11 mouse cellular contexts compared by ENCODE assay signal in the genomic region with DNA sequence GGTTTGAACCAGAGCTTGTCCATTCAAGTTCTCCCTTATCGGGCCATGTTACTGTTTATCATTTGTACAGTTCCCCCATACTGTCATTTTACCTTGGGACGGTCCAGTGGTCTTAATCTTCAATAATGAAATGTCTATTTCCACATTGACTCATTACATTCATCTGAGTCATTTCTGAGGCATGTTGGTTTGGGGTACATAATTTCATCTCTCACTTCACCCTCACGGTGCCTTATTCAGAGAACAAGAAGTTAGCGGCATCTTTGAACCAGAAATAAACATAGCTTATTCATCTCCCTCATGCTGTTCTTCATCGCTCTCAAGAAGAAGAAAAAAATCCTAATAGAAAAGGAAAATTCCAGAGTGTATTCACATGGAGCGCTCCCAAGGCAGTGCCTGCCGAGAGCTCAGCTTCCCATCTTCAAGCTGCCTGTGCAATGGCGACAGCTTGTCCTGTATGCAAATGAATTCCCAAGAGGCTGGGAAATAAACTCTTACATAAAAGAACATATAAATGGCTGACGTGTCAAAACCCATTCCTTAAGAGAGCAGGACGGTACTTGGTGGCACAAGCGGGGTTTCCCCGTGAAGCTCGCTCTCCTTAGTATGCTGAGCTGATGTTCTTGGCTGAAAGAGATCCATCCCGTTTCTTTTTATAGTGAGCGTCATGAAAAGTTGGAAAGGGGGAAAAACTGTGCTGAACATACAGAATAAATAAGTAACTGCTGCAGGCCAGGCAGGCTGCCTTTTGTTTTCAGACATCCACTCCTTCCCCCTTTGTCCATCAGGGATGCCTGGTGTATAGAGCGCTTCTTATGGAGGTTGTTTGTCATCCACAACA.
DNase-seq lines count a peak whose midpoint lies in the region; ATAC-seq and TF ChIP-seq lines count a peak whose summit lies in the region.
"Had no signal": no experiment of that assay in that cellular context is flagged by ENCODE, and none has a peak within 500 bp of the region (broad histone marks: within the 10 kb centered on the region; RNA-seq: fewer than 3 reads in every experiment).

No protein-coding gene starts in this region.

- no peak overlapping the region for H3K9ac ChIP-seq in embryonic facial prominence, embryonic 14.5 days (ENCODE audit: low read depth, low read length)
- 0 out of 2 replicates have a peak overlapping the region, but pooled peaks have one; percentile 4 for H3K9ac ChIP-seq in hindbrain, postnatal 0 days (replicated peaks; ENCODE audit: low read length)
- no peak overlapping the region for H3K9ac ChIP-seq in neural tube, embryonic 12.5 days
- H3K9ac ChIP-seq in liver, postnatal 0 days (replicated peaks) = no peak overlapping the region
- H3K9ac ChIP-seq: liver, embryonic 14.5 days had no signal

- no peak for TF ChIP-seq EP300 in liver, postnatal 0 days (IDR thresholded peaks at IDR 0.05; ENCODE audit: low read depth)

- DNase-seq in layer of hippocampus, adult 18-20 months (ENCODE audit: low spot score in 2 of 2) = peak; percentile 52 to 77
- no peak for DNase-seq in layer of hippocampus, adult 11-12 months (ENCODE audit: low spot score)
- DNase-seq in embryonic facial prominence, embryonic 14.5 days (ENCODE audit: low spot score) = peak; percentile 47
- DNase-seq in hindbrain, postnatal 0 days (ENCODE audit: low spot score) = peak; percentile 52
- no peak for DNase-seq in thymus, postnatal 10 days (ENCODE audit: low spot score in 2 of 2)
- DNase-seq in ovary, postnatal 10 days (ENCODE audit: low spot score) = no peak
- DNase-seq in liver, postnatal 0 days = no peak

- H3K27ac ChIP-seq in embryonic facial prominence, embryonic 14.5 days (replicated peaks; ENCODE audit: low read depth, low read length) = no peak overlapping the region
- H3K27ac ChIP-seq in hindbrain, postnatal 0 days = peak overlapping the region; percentile 16; the same call in 1 of the 2 replicates
- H3K27ac ChIP-seq in neural tube, embryonic 12.5 days = peak overlapping the region; percentile 67; the same call in 1 of the 2 replicates
- H3K27ac ChIP-seq in liver, postnatal 0 days (ENCODE audit: low read depth) = no peak overlapping the region
- H3K27ac ChIP-seq: liver, embryonic 14.5 days had no signal

- no peak overlapping the region for H3K4me3 ChIP-seq in embryonic facial prominence, embryonic 14.5 days (ENCODE audit: low read depth, low read length)
- H3K4me3 ChIP-seq in hindbrain, postnatal 0 days (ENCODE audit: low read length) = no peak overlapping the region
- no peak overlapping the region for H3K4me3 ChIP-seq in neural tube, embryonic 12.5 days
- no peak overlapping the region for H3K4me3 ChIP-seq in liver, postnatal 0 days (ENCODE audit: low read depth, low read length)
- H3K4me3 ChIP-seq: myocyte had no signal

- no peaks in the 10 kb centered on the region for H3K27me3 ChIP-seq in embryonic facial prominence, embryonic 14.5 days (replicated peaks; ENCODE audit: control insufficient read depth, insufficient read depth, low read length)
- H3K27me3 ChIP-seq in hindbrain, postnatal 0 days (ENCODE audit: insufficient read depth, low read length) = no peaks in the 10 kb centered on the region
- H3K27me3 ChIP-seq in neural tube, embryonic 12.5 days (replicated peaks) = no peaks in the 10 kb centered on the region
- H3K27me3 ChIP-seq in liver, postnatal 0 days (ENCODE audit: insufficient read depth, low read length) = no peaks in the 10 kb centered on the region

- WGBS in embryonic facial prominence, embryonic 14.5 days = 68% methylated on average over 16 of the region's 16 CpGs
- 23% methylated on average over 16 of the region's 16 CpGs for WGBS in hindbrain, postnatal 0 days
- WGBS in neural tube, embryonic 12.5 days = 30% methylated on average over 16 of the region's 16 CpGs
- 86% methylated on average over 16 of the region's 16 CpGs for WGBS in liver, postnatal 0 days (ENCODE audit: insufficient replicate concordance)

- TF ChIP-seq CTCF in hindbrain, postnatal 0 days (IDR thresholded peaks at IDR 0.05; ENCODE audit: low read depth) = no peak
- TF ChIP-seq CTCF in liver, postnatal 0 days (IDR thresholded peaks at IDR 0.05; ENCODE audit: low read depth) = no peak

- no peaks in the 10 kb centered on the region for H3K9me3 ChIP-seq in embryonic facial prominence, embryonic 14.5 days (ENCODE audit: control insufficient read depth, low read length)
- no peaks in the 10 kb centered on the region for H3K9me3 ChIP-seq in hindbrain, postnatal 0 days (ENCODE audit: low read length)
- no peaks in the 10 kb centered on the region for H3K9me3 ChIP-seq in neural tube, embryonic 12.5 days
- no peaks in the 10 kb centered on the region for H3K9me3 ChIP-seq in liver, postnatal 0 days (ENCODE audit: low read length)

- no peak for ATAC-seq in embryonic facial prominence, embryonic 14.5 days (ENCODE audit: low read depth)
- ATAC-seq in hindbrain, postnatal 0 days = no peak
- ATAC-seq in neural tube, embryonic 12.5 days (ENCODE audit: low FRiP score, low read depth) = peak; percentile 45
- ATAC-seq in liver, postnatal 0 days = no peak
- ATAC-seq: intestine, postnatal 0 days had no signal

- H3K36me3 ChIP-seq in embryonic facial prominence, embryonic 14.5 days (ENCODE audit: control insufficient read depth, insufficient read depth, low read length) = no peaks in the 10 kb centered on the region
- H3K36me3 ChIP-seq in hindbrain, postnatal 0 days (ENCODE audit: insufficient read depth, low read length) = no peaks in the 10 kb centered on the region
- no peaks in the 10 kb centered on the region for H3K36me3 ChIP-seq in neural tube, embryonic 12.5 days
- no peaks in the 10 kb centered on the region for H3K36me3 ChIP-seq in liver, postnatal 0 days (replicated peaks; ENCODE audit: insufficient read depth, low read length)

- H3K4me1 ChIP-seq in embryonic facial prominence, embryonic 14.5 days (ENCODE audit: control insufficient read depth, insufficient read depth, low read length) = peaks cover 64% of the 10 kb centered on the region
- peaks cover 47% of the 10 kb centered on the region for H3K4me1 ChIP-seq in hindbrain, postnatal 0 days (ENCODE audit: insufficient read depth, low read length)
- peaks cover 98% of the 10 kb centered on the region for H3K4me1 ChIP-seq in neural tube, embryonic 12.5 days
- peaks cover 2% of the 10 kb centered on the region; the same call in 1 of the 2 replicates for H3K4me1 ChIP-seq in liver, postnatal 0 days (ENCODE audit: insufficient read depth)

- no peak overlapping the region for H3K4me2 ChIP-seq in embryonic facial prominence, embryonic 14.5 days (ENCODE audit: low read depth, low read length)
- H3K4me2 ChIP-seq in hindbrain, postnatal 0 days (ENCODE audit: low read depth, low read length) = peak overlapping the region; percentile 43
- H3K4me2 ChIP-seq in neural tube, embryonic 12.5 days (replicated peaks) = peak overlapping the region; percentile 43
- H3K4me2 ChIP-seq in liver, postnatal 0 days (ENCODE audit: low read depth, low read length) = no peak overlapping the region

Comparison
In these comparisons a context has a peak if more than half of its experiments do, and no peak if none do; other contexts are left out.
1. DNase-seq: peak in layer of hippocampus, adult 18-20 months (2 of 2), embryonic facial prominence, embryonic 14.5 days (single experiment) and hindbrain, postnatal 0 days (single experiment); none in layer of hippocampus, adult 11-12 months (single experiment), thymus, postnatal 10 days (0 of 2), ovary, postnatal 10 days (single experiment) and liver, postnatal 0 days (single experiment).
2. H3K27ac ChIP-seq: peak in hindbrain, postnatal 0 days (single experiment) and neural tube, embryonic 12.5 days (single experiment); none in embryonic facial prominence, embryonic 14.5 days (single experiment) and liver, postnatal 0 days (single experiment).
3. H3K4me2 ChIP-seq: peak in hindbrain, postnatal 0 days (single experiment) and neural tube, embryonic 12.5 days (single experiment); none in embryonic facial prominence, embryonic 14.5 days (single experiment) and liver, postnatal 0 days (single experiment).